Mouse (Mus musculus): Measurements from ENCODE around the gene Ptbp1. TPM values are rescaled to one million over a fixed set of nuclear protein-coding genes. Genes with fewer than 3 reads are reported as not detected.
A peak's percentile ranks its signal among the peaks of the same experiment; 100 is the strongest.

Ptbp1 gene
- polyA plus RNA-seq, 1 experiment from 2014 or later, result 237 TPM

- WGBS, result 57% methylated on average over 2 of the region's 2 CpGs
- no peaks in the 10 kb centered on the region for H3K9me3 ChIP-seq (replicated peaks; ENCODE audit: control insufficient read depth, low read length)
- DNase-seq (ENCODE audit: low spot score), result no peak
- no peak overlapping the region for H3K4me2 ChIP-seq (ENCODE audit: low read depth, low read length)
- H3K36me3 ChIP-seq (replicated peaks; ENCODE audit: control insufficient read depth, insufficient read depth, low read depth, low read length), result no peaks in the 10 kb centered on the region
- no peak overlapping the region for H3K27ac ChIP-seq (replicated peaks; ENCODE audit: low read depth, low read length)
- no peak overlapping the region for H3K4me3 ChIP-seq (ENCODE audit: low read depth, low read length)
- no peaks in the 10 kb centered on the region for H3K4me1 ChIP-seq (ENCODE audit: control insufficient read depth, insufficient read depth, low read length)
- no peak overlapping the region for H3K9ac ChIP-seq (replicated peaks; ENCODE audit: low read length)
- no peak for ATAC-seq (replicated peaks; ENCODE audit: insufficient number of reproducible peaks, low FRiP score, low TSS enrichment, low read depth)
- H3K27me3 ChIP-seq (ENCODE audit: control insufficient read depth, insufficient read depth, low read length), result no peaks in the 10 kb centered on the region
Observed at GRCm38 (mm10) chr10:79838151-79838550, 16.1 kb upstream of the Ptbp1 start.

GRCm38 (mm10) chr10:79840091-79840490 lies 14.1 kb upstream of the Ptbp1 start:
- Histone ChIP-seq H3K9me3 (replicated peaks; ENCODE audit: control insufficient read depth, low read length) (no peaks in the 10 kb centered on the region), H3K4me2 (ENCODE audit: low read depth, low read length) (peak overlapping the region; percentile 71; the same call in 1 of the 2 replicates), H3K4me3 (ENCODE audit: low read depth, low read length) (no peak overlapping the region), H3K4me1 (ENCODE audit: control insufficient read depth, insufficient read depth, low read length) (no peaks in the 10 kb centered on the region), H3K36me3 (replicated peaks; ENCODE audit: control insufficient read depth, insufficient read depth, low read depth, low read length) (no peaks in the 10 kb centered on the region), H3K27me3 (ENCODE audit: control insufficient read depth, insufficient read depth, low read length) (no peaks in the 10 kb centered on the region), H3K27ac (replicated peaks; ENCODE audit: low read depth, low read length) (peak overlapping the region; percentile 53), H3K9ac (replicated peaks; ENCODE audit: low read length) (no peak overlapping the region)
- DNase-seq (ENCODE audit: low spot score) (no peak), ATAC-seq (replicated peaks; ENCODE audit: insufficient number of reproducible peaks, low FRiP score, low TSS enrichment, low read depth) (no peak)
- 90% methylated on average over 3 of the region's 3 CpGs for WGBS

GRCm38 (mm10) chr10:79840644-79841551 lies 13.3 kb upstream of the Ptbp1 start:
- peak overlapping the region; percentile 60 for H3K9ac ChIP-seq (replicated peaks; ENCODE audit: low read length)
- H3K36me3 ChIP-seq (replicated peaks; ENCODE audit: control insufficient read depth, insufficient read depth, low read depth, low read length), result no peaks in the 10 kb centered on the region
- no peaks in the 10 kb centered on the region for H3K9me3 ChIP-seq (replicated peaks; ENCODE audit: control insufficient read depth, low read length)
- peak overlapping the region; percentile 53 for H3K27ac ChIP-seq (replicated peaks; ENCODE audit: low read depth, low read length)
- H3K4me1 ChIP-seq (ENCODE audit: control insufficient read depth, insufficient read depth, low read length), result no peaks in the 10 kb centered on the region
- DNase-seq (ENCODE audit: low spot score), result peak; percentile 83
- ATAC-seq (replicated peaks; ENCODE audit: insufficient number of reproducible peaks, low FRiP score, low TSS enrichment, low read depth), result peak; percentile 87
- WGBS, result under 1% methylated on average over 24 of the region's 24 CpGs
- peak overlapping the region; percentile 71 for H3K4me2 ChIP-seq (ENCODE audit: low read depth, low read length)
- H3K4me3 ChIP-seq (ENCODE audit: low read depth, low read length), result peak overlapping the region; percentile 16
- no peaks in the 10 kb centered on the region for H3K27me3 ChIP-seq (ENCODE audit: control insufficient read depth, insufficient read depth, low read length)

- Histone ChIP-seq H3K4me1 (ENCODE audit: control insufficient read depth, insufficient read depth, low read length) (no peaks in the 10 kb centered on the region), H3K36me3 (replicated peaks; ENCODE audit: control insufficient read depth, insufficient read depth, low read depth, low read length) (no peaks in the 10 kb centered on the region), H3K4me3 (ENCODE audit: low read depth, low read length) (no peak overlapping the region), H3K9ac (replicated peaks; ENCODE audit: low read length) (no peak overlapping the region), H3K27ac (replicated peaks; ENCODE audit: low read depth, low read length) (no peak overlapping the region), H3K9me3 (replicated peaks; ENCODE audit: control insufficient read depth, low read length) (no peaks in the 10 kb centered on the region), H3K4me2 (ENCODE audit: low read depth, low read length) (no peak overlapping the region; the same call in 1 of the 2 replicates), H3K27me3 (ENCODE audit: control insufficient read depth, insufficient read depth, low read length) (no peaks in the 10 kb centered on the region)
- ATAC-seq (replicated peaks; ENCODE audit: insufficient number of reproducible peaks, low FRiP score, low TSS enrichment, low read depth) (no peak), DNase-seq (ENCODE audit: low spot score) (no peak)
- 84% methylated on average over 3 of the region's 3 CpGs for WGBS
Observed at GRCm38 (mm10) chr10:79842322-79842721, 11.9 kb upstream of the Ptbp1 start.

GRCm38 (mm10) chr10:79843476-79843875 lies 10.8 kb upstream of the Ptbp1 start:
- H3K9ac ChIP-seq (replicated peaks; ENCODE audit: low read length), result no peak overlapping the region
- H3K27me3 ChIP-seq (ENCODE audit: control insufficient read depth, insufficient read depth, low read length), result no peaks in the 10 kb centered on the region
- no peaks in the 10 kb centered on the region for H3K9me3 ChIP-seq (replicated peaks; ENCODE audit: control insufficient read depth, low read length)
- ATAC-seq (replicated peaks; ENCODE audit: insufficient number of reproducible peaks, low FRiP score, low TSS enrichment, low read depth), result no peak
- no peaks in the 10 kb centered on the region for H3K4me1 ChIP-seq (ENCODE audit: control insufficient read depth, insufficient read depth, low read length)
- H3K4me3 ChIP-seq (ENCODE audit: low read depth, low read length), result no peak overlapping the region
- 83% methylated on average over 6 of the region's 6 CpGs for WGBS
- no peak overlapping the region for H3K27ac ChIP-seq (replicated peaks; ENCODE audit: low read depth, low read length)
- no peak overlapping the region for H3K4me2 ChIP-seq (ENCODE audit: low read depth, low read length)
- no peaks in the 10 kb centered on the region for H3K36me3 ChIP-seq (replicated peaks; ENCODE audit: control insufficient read depth, insufficient read depth, low read depth, low read length)
- DNase-seq (ENCODE audit: low spot score), result peak; percentile 43

- H3K27me3 ChIP-seq (ENCODE audit: control insufficient read depth, insufficient read depth, low read length), result no peaks in the 10 kb centered on the region
- H3K27ac ChIP-seq (replicated peaks; ENCODE audit: low read depth, low read length), result no peak overlapping the region
- no peaks in the 10 kb centered on the region for H3K9me3 ChIP-seq (replicated peaks; ENCODE audit: control insufficient read depth, low read length)
- no peaks in the 10 kb centered on the region; the same call in 1 of the 2 replicates for H3K4me1 ChIP-seq (ENCODE audit: control insufficient read depth, insufficient read depth, low read length)
- H3K36me3 ChIP-seq (replicated peaks; ENCODE audit: control insufficient read depth, insufficient read depth, low read depth, low read length), result no peaks in the 10 kb centered on the region
- DNase-seq (ENCODE audit: low spot score) (no peak), ATAC-seq (replicated peaks; ENCODE audit: insufficient number of reproducible peaks, low FRiP score, low TSS enrichment, low read depth) (no peak)
- no peak overlapping the region for H3K4me3 ChIP-seq (ENCODE audit: low read depth, low read length)
- WGBS, result 65% methylated on average over 5 of the region's 5 CpGs
- H3K4me2 ChIP-seq (ENCODE audit: low read depth, low read length), result no peak overlapping the region
- H3K9ac ChIP-seq (replicated peaks; ENCODE audit: low read length), result no peak overlapping the region
Observed at GRCm38 (mm10) chr10:79846553-79846952, 7.7 kb upstream of the Ptbp1 start.

GRCm38 (mm10) chr10:79849941-79850628 lies 4.1 kb upstream of the Ptbp1 start:
- no peak for DNase-seq (ENCODE audit: low spot score)
- 86% methylated on average over 8 of the region's 8 CpGs for WGBS
- no peaks in the 10 kb centered on the region for H3K36me3 ChIP-seq (replicated peaks; ENCODE audit: control insufficient read depth, insufficient read depth, low read depth, low read length)
- H3K4me3 ChIP-seq (ENCODE audit: low read depth, low read length), result no peak overlapping the region
- no peak overlapping the region for H3K4me2 ChIP-seq (ENCODE audit: low read depth, low read length)
- no peak for ATAC-seq (replicated peaks; ENCODE audit: insufficient number of reproducible peaks, low FRiP score, low TSS enrichment, low read depth)
- H3K9me3 ChIP-seq (replicated peaks; ENCODE audit: control insufficient read depth, low read length), result no peaks in the 10 kb centered on the region
- H3K27ac ChIP-seq (replicated peaks; ENCODE audit: low read depth, low read length), result no peak overlapping the region
- peaks cover 16% of the 10 kb centered on the region for H3K4me1 ChIP-seq (ENCODE audit: control insufficient read depth, insufficient read depth, low read length)
- no peak overlapping the region for H3K9ac ChIP-seq (replicated peaks; ENCODE audit: low read length)
- H3K27me3 ChIP-seq (ENCODE audit: control insufficient read depth, insufficient read depth, low read length), result no peaks in the 10 kb centered on the region

GRCm38 (mm10) chr10:79851653-79852052 lies 2.6 kb upstream of the Ptbp1 start:
- Histone ChIP-seq H3K9me3 (replicated peaks; ENCODE audit: control insufficient read depth, low read length) (no peaks in the 10 kb centered on the region), H3K27ac (replicated peaks; ENCODE audit: low read depth, low read length) (peak overlapping the region; percentile 99), H3K36me3 (replicated peaks; ENCODE audit: control insufficient read depth, insufficient read depth, low read depth, low read length) (no peaks in the 10 kb centered on the region; the same call in 1 of the 2 replicates), H3K27me3 (ENCODE audit: control insufficient read depth, insufficient read depth, low read length) (no peaks in the 10 kb centered on the region), H3K9ac (replicated peaks; ENCODE audit: low read length) (peak overlapping the region; percentile 84; the same call in 1 of the 2 replicates), H3K4me3 (ENCODE audit: low read depth, low read length) (no peak overlapping the region), H3K4me1 (ENCODE audit: control insufficient read depth, insufficient read depth, low read length) (peaks cover 20% of the 10 kb centered on the region), H3K4me2 (ENCODE audit: low read depth, low read length) (peak overlapping the region; percentile 79)
- DNase-seq (ENCODE audit: low spot score), result no peak
- no peak for ATAC-seq (replicated peaks; ENCODE audit: insufficient number of reproducible peaks, low FRiP score, low TSS enrichment, low read depth)
- WGBS, result 69% methylated on average over 3 of the region's 3 CpGs

Data from embryonic facial prominence, embryonic 11.5 days (tissue).